Mouse (Mus musculus): ENCODE data around the gene Wee2.

- TF ChIP-seq CTCF (IDR thresholded peaks at IDR 0.05) (no peak), EP300 (IDR thresholded peaks at IDR 0.05; ENCODE audit: insufficient read depth, low read depth, low read length) (no peak), POLR2A (IDR thresholded peaks at IDR 0.05; ENCODE audit: insufficient read depth, low read depth, low read length) (no peak)
Measured at GRCm38 (mm10) chr6:40421099-40421498, 17.8 kb upstream of the Wee2 start.
